Mouse (Mus musculus) kidney, adult 11 months (tissue): ENCODE data around the gene Lrtm1.
A peak's percentile ranks its signal among the peaks of the same experiment; 100 is the strongest.

ENCODE experiments used
- DNase-seq: peaks from one replicate; pipeline ENCODE4 v3.0.0; 2022

The Lrtm1 gene

GRCm38 (mm10) chr14:29038246-29038645 lies 20.2 kb downstream of the Lrtm1 start:
- DNase-seq: no peak

- peak; percentile 13 for DNase-seq
Observed at GRCm38 (mm10) chr14:29040606-29041364, 22.8 kb downstream of the Lrtm1 start.

DNA sequence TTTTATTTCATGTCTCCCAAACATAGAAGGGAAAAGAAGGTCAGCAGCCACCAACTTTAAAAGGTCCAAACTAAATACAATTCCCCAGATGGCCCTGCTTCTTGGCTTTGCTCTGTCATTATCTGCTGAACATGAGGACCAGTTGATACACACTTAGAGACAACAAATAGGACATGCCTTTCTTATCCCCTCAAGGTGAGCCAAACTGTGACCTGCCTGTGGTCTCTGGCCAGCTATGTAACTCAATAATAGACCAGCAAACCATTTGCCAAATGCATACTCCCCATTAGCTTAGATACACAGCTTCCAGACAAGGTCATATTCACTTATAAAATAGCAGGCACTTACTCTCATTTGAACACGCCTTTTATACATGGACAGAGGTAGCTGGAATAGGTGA lies 23.5 kb downstream of the Lrtm1 start:
- DNase-seq: no peak

DNA sequence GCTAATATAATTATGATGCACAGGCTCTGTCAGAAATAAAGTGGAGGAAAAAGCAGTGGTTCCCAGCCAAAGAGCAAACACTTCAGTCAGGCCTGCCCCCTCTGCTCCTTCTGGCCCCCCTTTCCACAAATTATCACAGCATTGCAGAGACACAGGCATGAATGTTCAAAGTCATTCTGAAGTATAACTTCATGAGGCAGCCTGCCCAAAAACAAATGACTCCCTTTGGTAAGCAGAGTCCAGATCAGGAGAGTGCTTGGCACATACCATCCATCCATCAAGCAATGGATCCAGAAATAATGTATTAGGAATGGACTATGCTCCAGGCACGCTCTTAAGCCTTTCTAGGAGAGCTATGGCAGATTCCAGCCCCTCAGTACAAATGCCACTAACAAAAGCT lies 24.3 kb downstream of the Lrtm1 start:
- DNase-seq: no peak

DNA sequence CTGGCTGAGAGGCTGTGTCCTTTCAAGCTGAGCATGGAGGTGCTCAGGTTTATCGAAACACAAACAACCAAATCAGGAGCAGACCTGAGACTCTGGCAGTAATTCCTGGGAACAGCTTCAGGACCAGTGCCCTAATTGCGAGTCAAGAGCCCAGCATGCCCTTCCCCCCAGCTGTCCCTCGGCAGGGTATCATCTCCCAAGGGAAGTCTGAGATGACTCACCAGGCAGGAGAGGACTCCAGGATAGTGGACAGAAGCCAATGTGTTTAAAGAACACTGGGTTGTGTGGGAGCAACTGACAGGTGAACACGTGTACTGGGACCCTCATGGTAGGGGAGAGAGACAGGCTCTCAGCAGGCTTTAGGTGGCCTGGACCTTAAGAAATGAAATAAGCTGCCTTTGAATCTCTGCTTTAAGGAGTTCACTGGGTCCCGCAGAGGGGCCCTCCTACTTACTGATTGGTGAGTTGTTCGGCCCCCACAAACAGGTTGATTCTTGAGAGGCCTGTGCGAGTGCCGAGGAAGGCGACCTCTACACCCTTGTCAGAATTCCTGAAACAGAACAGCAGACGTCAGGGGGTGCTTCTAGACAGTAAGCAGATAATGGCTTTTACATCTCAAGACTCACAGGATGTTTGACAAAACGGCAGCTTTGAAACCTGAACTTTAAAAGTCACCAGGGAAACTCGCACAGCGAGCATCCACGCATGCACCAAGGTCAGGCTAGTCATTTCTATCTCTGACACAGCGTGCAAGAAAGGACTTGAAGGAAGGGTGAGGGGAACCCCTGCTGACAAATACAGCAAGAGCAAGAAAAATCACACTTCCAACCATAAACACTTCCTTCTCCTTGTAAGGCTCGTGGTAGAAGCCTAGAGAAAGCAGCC lies 34.2 kb downstream of the Lrtm1 start:
- no peak for DNase-seq

GRCm38 (mm10) chr14:29060679-29061078 lies 42.7 kb downstream of the Lrtm1 start:
- no peak for DNase-seq

DNA sequence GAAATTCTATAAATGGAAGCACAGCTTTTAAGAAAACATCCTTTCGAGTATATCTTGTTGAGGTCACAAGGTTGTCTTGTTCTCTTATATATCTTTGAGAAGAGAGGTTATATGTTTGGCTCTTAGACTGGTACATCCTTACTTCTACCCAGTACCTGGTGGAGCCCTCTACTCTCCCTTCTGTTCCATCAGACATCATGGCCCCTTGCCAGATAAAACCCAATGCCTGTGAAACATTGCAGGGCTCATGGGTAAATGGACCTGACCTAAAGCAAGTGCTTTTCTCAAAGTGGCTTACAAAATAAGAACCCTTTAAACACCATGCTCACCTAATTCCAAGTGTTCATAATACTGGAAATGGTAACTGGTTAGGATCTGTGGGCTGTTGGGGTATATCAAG lies 43.5 kb downstream of the Lrtm1 start:
- DNase-seq: no peak

DNA sequence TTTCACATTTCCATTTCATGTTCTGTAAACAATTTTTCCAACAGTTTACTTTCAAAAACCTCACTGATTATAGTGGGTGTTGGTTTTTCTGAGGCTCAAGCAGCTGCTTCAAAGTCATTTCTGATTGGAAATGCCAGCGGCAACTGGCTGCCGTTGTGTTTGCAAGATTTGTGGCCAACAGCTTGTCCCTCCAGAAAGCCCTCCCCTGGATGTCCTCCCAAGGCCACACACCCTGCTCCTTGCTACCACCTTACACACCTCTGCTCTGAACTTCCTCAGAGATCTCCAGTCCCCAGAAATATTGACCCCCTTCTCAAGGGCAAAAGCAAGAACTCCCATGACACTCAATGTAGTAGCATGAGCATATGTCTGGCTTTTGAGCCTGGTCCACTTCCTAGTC lies 44.7 kb downstream of the Lrtm1 start:
- DNase-seq: no peak

GRCm38 (mm10) chr14:29073747-29074146 lies 55.7 kb downstream of the Lrtm1 start:
- DNase-seq: no peak

GRCm38 (mm10) chr14:29077418-29077817 lies 59.4 kb downstream of the Lrtm1 start:
- no peak for DNase-seq

GRCm38 (mm10) chr14:29080228-29080627 lies 62.2 kb downstream of the Lrtm1 start:
- no peak for DNase-seq

DNA sequence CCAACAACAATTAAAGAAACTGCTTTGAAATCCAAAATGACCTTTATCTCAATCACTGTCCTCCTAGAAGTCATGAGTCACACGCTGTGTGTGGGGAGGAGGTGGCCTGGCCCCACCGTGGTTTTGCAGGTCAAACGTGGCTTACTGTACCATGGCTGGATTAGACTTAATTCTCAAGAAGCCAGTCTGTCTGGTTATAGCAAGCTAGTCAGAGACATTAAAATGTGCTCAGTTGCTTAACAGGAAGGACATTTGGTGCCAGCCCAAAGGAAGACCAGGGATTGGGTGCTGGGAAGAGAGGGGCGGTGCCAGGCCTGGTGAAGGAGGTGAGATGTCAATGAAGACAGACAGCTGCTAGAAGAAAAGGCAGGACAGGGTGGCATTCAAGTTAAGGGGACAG lies 62.6 kb downstream of the Lrtm1 start:
- DNase-seq: peak; percentile 30

- no peak for DNase-seq
Observed at GRCm38 (mm10) chr14:29082171-29082570, 64.2 kb downstream of the Lrtm1 start.
